Mouse (Mus musculus) lung, postnatal 0 days (tissue): ENCODE results near the gene Lrrc52. TPM values are rescaled to one million over a fixed set of nuclear protein-coding genes. Genes with fewer than 3 reads are reported as not detected.
A peak's percentile ranks its signal among the peaks of the same experiment; 100 is the strongest.

Experiments
- ATAC-seq: fragments of 200-750 bp; cut with Nextera tagmentation; 2 replicates; pipeline ENCODE4 v1.8.0; 2017; ENCODE audit warnings: moderate library complexity
- DNase-seq: peaks from one replicate; pipeline ENCODE4 v3.0.0-alpha.2; 2016; ENCODE audit warnings: low spot score
- H3K27ac ChIP-seq: fragments of 300-500 bp; sonication (generic); 2 replicates; pipeline ENCODE4 v1.5.1; 2014; ENCODE audit warnings: antibody characterized with exemption, mild to moderate bottlenecking, low read length, mixed read lengths
- H3K27me3 ChIP-seq: fragments of 300-500 bp; sonication (generic); replicated peaks from 2 replicates; pipeline ENCODE4 v1.6.1; 2014; ENCODE audit warnings: low read length, mixed read lengths; ENCODE audit not compliant: insufficient read depth
- H3K36me3 ChIP-seq: fragments of 300-500 bp; sonication (generic); 2 replicates; pipeline ENCODE4 v1.6.1; 2014; ENCODE audit warnings: low read length, mixed read lengths; ENCODE audit not compliant: insufficient read depth
- H3K4me1 ChIP-seq: fragments of 300-500 bp; sonication (generic); 2 replicates; pipeline ENCODE4 v1.6.1; 2014; ENCODE audit warnings: antibody characterized with exemption, low read depth, low read length, mixed read lengths; ENCODE audit not compliant: insufficient read depth
- H3K4me2 ChIP-seq: fragments of 300-500 bp; sonication (generic); replicated peaks from 2 replicates; pipeline ENCODE4 v1.6.1; 2014; ENCODE audit warnings: low read depth, mild to moderate bottlenecking, low read length, moderate library complexity, mixed read lengths
- H3K4me3 ChIP-seq: fragments of 300-500 bp; sonication (generic); 2 replicates; pipeline ENCODE4 v1.5.1; 2014; ENCODE audit warnings: low read depth, low read length
- H3K9ac ChIP-seq: fragments of 300-500 bp; sonication (generic); replicated peaks from 2 replicates; pipeline ENCODE4 v1.6.1; 2014; ENCODE audit warnings: low read depth, mild to moderate bottlenecking
- H3K9me3 ChIP-seq: fragments of 300-500 bp; sonication (generic); 2 replicates; pipeline ENCODE4 v1.6.1; 2016; ENCODE audit warnings: low read length, mixed read lengths
- CTCF ChIP-seq: IDR thresholded peaks from 2 replicates; pipeline ENCODE4 v1.5.1; 2016; ENCODE audit warnings: antibody characterized with exemption, mild to moderate bottlenecking
- EP300 ChIP-seq: IDR thresholded peaks from 2 replicates; pipeline ENCODE4 v1.6.1; 2016; ENCODE audit warnings: antibody characterized with exemption, mild to moderate bottlenecking, control low read depth
- WGBS: fragments of 180-500 bp; shearing (Covaris S2); extraction: QIAGEN DNeasy Blood & Tissue Kit; methylation state at CpG from one replicate; pipeline ENCODE4 v1.1.7; 2014; 5-methylcytosine and 5-hydroxymethylcytosine counted together
- polyA plus RNA-seq: library from polyadenylated mRNA; unstranded; fragments of >200 nt; fragmentation: Nextera tagmentation; extraction: Ambion mirVana; gene quantifications from 2 replicates; pipeline ENCODE4 v1.2.1, GENCODE M21; 2015

Lrrc52 gene
- polyA plus RNA-seq, 1 experiment from 2014 or later: 1.1 TPM

- no peak overlapping the region for H3K4me3 ChIP-seq
- no peaks in the 10 kb centered on the region for H3K36me3 ChIP-seq
- no peaks in the 10 kb centered on the region for H3K27me3 ChIP-seq
- no peaks in the 10 kb centered on the region for H3K9me3 ChIP-seq
- no peak overlapping the region for H3K4me2 ChIP-seq
- 36% methylated on average over 5 of the region's 5 CpGs for WGBS
- 0 out of 2 replicates have a peak, but pooled peaks cover 6% of the 10 kb centered on the region for H3K4me1 ChIP-seq
- no peak overlapping the region for H3K27ac ChIP-seq
- DNase-seq (peak; percentile 45), ATAC-seq (no peak)
- H3K9ac ChIP-seq: no peak overlapping the region
- TF ChIP-seq EP300 (no peak), CTCF (no peak)
These were observed 1.3 kb upstream of the Lrrc52 start for GRCm38 (mm10) chr1:167467916-167468315.

GRCm38 (mm10) chr1:167457311-167457710 lies 9.3 kb downstream of the Lrrc52 start:
- no peak for DNase-seq
- no peak for TF ChIP-seq CTCF
- no peak for TF ChIP-seq EP300
- WGBS: 51% methylated on average over 3 of the region's 3 CpGs
- H3K27me3 ChIP-seq: no peaks in the 10 kb centered on the region
- H3K36me3 ChIP-seq: no peaks in the 10 kb centered on the region
- no peak for ATAC-seq
- H3K27ac ChIP-seq: no peak overlapping the region
- H3K9me3 ChIP-seq: no peaks in the 10 kb centered on the region
- H3K4me1 ChIP-seq: no peaks in the 10 kb centered on the region
- H3K9ac ChIP-seq: no peak overlapping the region
- H3K4me2 ChIP-seq: no peak overlapping the region
- H3K4me3 ChIP-seq: no peak overlapping the region

- DNase-seq: no peak
- Histone ChIP-seq H3K4me2 (no peak overlapping the region), H3K4me1 (no peaks in the 10 kb centered on the region), H3K4me3 (no peak overlapping the region), H3K36me3 (no peaks in the 10 kb centered on the region), H3K9ac (no peak overlapping the region), H3K9me3 (no peaks in the 10 kb centered on the region), H3K27ac (no peak overlapping the region), H3K27me3 (no peaks in the 10 kb centered on the region)
- 76% methylated on average over 3 of the region's 3 CpGs for WGBS
- ATAC-seq: no peak
- TF ChIP-seq EP300 (no peak), CTCF (no peak)
These were observed 13.5 kb downstream of the Lrrc52 start for GRCm38 (mm10) chr1:167453048-167453447.

GRCm38 (mm10) chr1:167452456-167452855 lies 14.1 kb downstream of the Lrrc52 start:
- H3K9me3 ChIP-seq: no peaks in the 10 kb centered on the region
- ATAC-seq (no peak), DNase-seq (no peak)
- H3K4me2 ChIP-seq: no peak overlapping the region
- H3K27me3 ChIP-seq: no peaks in the 10 kb centered on the region
- no peak overlapping the region for H3K4me3 ChIP-seq
- WGBS: 56% methylated on average over 6 of the region's 6 CpGs
- H3K36me3 ChIP-seq: no peaks in the 10 kb centered on the region
- H3K4me1 ChIP-seq: no peaks in the 10 kb centered on the region
- H3K27ac ChIP-seq: no peak overlapping the region
- TF ChIP-seq CTCF (no peak), EP300 (no peak)
- no peak overlapping the region for H3K9ac ChIP-seq

DNA sequence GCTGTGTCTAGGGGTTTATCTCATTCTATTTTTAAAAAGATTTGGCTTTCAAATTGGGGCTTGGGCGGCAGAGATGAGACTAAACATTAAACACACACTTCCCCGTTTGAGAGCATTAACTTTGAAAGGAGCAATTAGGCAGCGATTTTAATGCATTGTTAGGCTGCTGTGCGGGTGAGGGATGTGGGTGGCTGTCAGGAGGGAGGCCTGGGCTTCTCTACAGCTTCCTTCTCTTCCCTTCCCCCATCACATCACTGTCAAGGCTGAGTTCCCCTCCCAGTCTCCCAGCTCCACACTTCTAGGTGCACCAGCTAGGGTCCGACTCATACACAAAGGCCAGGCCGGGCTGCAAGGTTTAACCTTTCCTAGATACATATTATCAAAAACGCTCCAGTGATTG lies 18.0 kb downstream of the Lrrc52 start:
- TF ChIP-seq CTCF: no peak
- TF ChIP-seq EP300: no peak
- H3K9me3 ChIP-seq: no peaks in the 10 kb centered on the region
- H3K4me2 ChIP-seq: no peak overlapping the region
- H3K4me3 ChIP-seq: no peak overlapping the region
- ATAC-seq (no peak), DNase-seq (no peak)
- 37% methylated on average over 7 of the region's 7 CpGs for WGBS
- H3K4me1 ChIP-seq: no peaks in the 10 kb centered on the region
- H3K27ac ChIP-seq: no peak overlapping the region
- no peaks in the 10 kb centered on the region for H3K36me3 ChIP-seq
- no peaks in the 10 kb centered on the region for H3K27me3 ChIP-seq
- no peak overlapping the region for H3K9ac ChIP-seq

- 60% methylated on average over 6 of the region's 6 CpGs for WGBS
These were observed 18.5 kb downstream of the Lrrc52 start for GRCm38 (mm10) chr1:167448088-167448487.

GRCm38 (mm10) chr1:167446516-167446915 lies 20.1 kb downstream of the Lrrc52 start:
- no peaks in the 10 kb centered on the region for H3K4me1 ChIP-seq
- TF ChIP-seq CTCF (no peak), EP300 (no peak)
- H3K4me3 ChIP-seq: no peak overlapping the region
- no peaks in the 10 kb centered on the region for H3K9me3 ChIP-seq
- no peak overlapping the region for H3K9ac ChIP-seq
- no peak overlapping the region for H3K4me2 ChIP-seq
- no peaks in the 10 kb centered on the region for H3K27me3 ChIP-seq
- no peaks in the 10 kb centered on the region for H3K36me3 ChIP-seq
- WGBS: 84% methylated on average over 6 of the region's 6 CpGs
- ATAC-seq (no peak), DNase-seq (no peak)
- H3K27ac ChIP-seq: no peak overlapping the region

More at GRCm38 (mm10) chr1:167448088-167448487, 18.5 kb downstream of the Lrrc52 start:
- TF ChIP-seq CTCF: peak; percentile 41
- no peak for TF ChIP-seq EP300
- no peak overlapping the region for H3K4me3 ChIP-seq
- H3K27ac ChIP-seq: no peak overlapping the region
- ATAC-seq (no peak), DNase-seq (no peak)
- no peaks in the 10 kb centered on the region for H3K36me3 ChIP-seq
- no peak overlapping the region for H3K9ac ChIP-seq
- H3K4me2 ChIP-seq: no peak overlapping the region
- no peaks in the 10 kb centered on the region for H3K9me3 ChIP-seq
- no peaks in the 10 kb centered on the region for H3K27me3 ChIP-seq
- H3K4me1 ChIP-seq: no peaks in the 10 kb centered on the region
